Mouse (Mus musculus) left cerebral cortex, adult 18-20 months (tissue): ENCODE results near the gene Rasgrf1. TPM values are rescaled to one million over a fixed set of nuclear protein-coding genes. Genes with fewer than 3 reads are reported as not detected.

Experiments
- DNase-seq, 2 experiments: peaks; one replicate each; pipeline ENCODE4 v3.0.0; 2021 to 2022; ENCODE audit warnings: low spot score in 2 of 2, mixed read lengths in 1 of 2
- total RNA-seq, 2 experiments: library from RNA; stranded (reverse); gene quantifications; 2 replicates each; pipeline ENCODE4 v1.2.3; 2021

Rasgrf1 gene
- total RNA-seq, 2 experiments from 2014 or later: 292 to 328 TPM

DNA sequence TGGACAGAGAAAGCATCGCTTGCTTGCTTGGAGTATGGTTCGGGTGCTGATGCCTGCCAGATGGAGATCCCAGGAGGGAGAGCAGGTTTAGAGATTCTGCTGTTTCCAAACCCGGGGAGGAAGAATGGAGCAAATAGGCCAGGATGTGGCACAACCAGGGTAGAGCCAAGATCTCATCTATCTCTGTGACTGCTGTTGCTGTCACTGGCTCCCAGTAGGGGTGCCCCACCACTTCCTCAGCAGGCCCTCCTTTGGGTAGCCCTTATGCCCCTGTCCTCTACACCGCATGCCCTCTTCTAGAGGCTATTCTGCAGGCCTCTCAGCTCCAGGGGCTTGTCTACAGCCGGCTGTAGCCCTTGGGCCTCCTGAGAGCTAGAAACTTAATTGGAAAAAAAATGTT lies 166.4 kb downstream of the Rasgrf1 start:
- DNase-seq: no peak

Other genes with a start within 250 kb of the Rasgrf1 start
- 10 to 100 TPM; 26.2 to 28.6 TPM for gene Tmed3, start 204.8 kb upstream of the Rasgrf1 start, total RNA-seq
- gene Ankrd34c, start 171.4 kb upstream of the Rasgrf1 start, total RNA-seq: 10 to 100 TPM in 1 of 2 experiments, 1 to 10 TPM in 1; 9.1 to 12.3 TPM
- gene Ctsh, start 144.2 kb downstream of the Rasgrf1 start, total RNA-seq: 10 to 100 TPM; 21.6 to 23.0 TPM
- 100 to 1,000 TPM; 459 to 474 TPM for gene Morf4l1, start 204.9 kb downstream of the Rasgrf1 start, total RNA-seq